Mouse (Mus musculus) MEL (cell line): ENCODE data around the gene Prodh2.

Experiments used
- BHLHE40 ChIP-seq: IDR thresholded peaks from 2 replicates; pipeline ENCODE4 v1.6.1; 2012; ENCODE audit warnings: low read depth, mild to moderate bottlenecking, inconsistent platforms, low read length, improper control_type of control experiment, borderline replicate concordance
- USF2 ChIP-seq, 2 experiments: IDR thresholded peaks; 2 replicates each; pipeline ENCODE4 v1.6.1; 2011 to 2012; ENCODE audit warnings: improper control_type of control experiment in 2 of 2, low read length in 2 of 2, borderline replicate concordance in 1 of 2, inconsistent platforms in 1 of 2, low read depth in 1 of 2, mild to moderate bottlenecking in 1 of 2; ENCODE audit not compliant: insufficient read depth in 1 of 2
- ZC3H11A ChIP-seq: IDR thresholded peaks from 2 replicates; pipeline ENCODE4 v1.6.1; 2012; ENCODE audit warnings: low read depth, mild to moderate bottlenecking, inconsistent platforms, low read length, improper control_type of control experiment

GRCm38 (mm10) chr7:30520856-30521255, 27.4 kb downstream of the Prodh2 start:
- TF ChIP-seq BHLHE40: no peak
- TF ChIP-seq ZC3H11A: no peak
- no peak for TF ChIP-seq USF2 (IDR thresholded peaks at IDR 0.05; ENCODE audit: borderline replicate concordance in 1 of 2, insufficient read depth in 1 of 2, low read depth in 1 of 2, low read length in 2 of 2)
